Mouse (Mus musculus) cortical plate, adult 2 months (tissue): ENCODE measurements around the gene Immp2l.

Experiments
- CTCF ChIP-seq: fragments of 200-500 bp; IDR thresholded peaks from 2 replicates; pipeline ENCODE4 v1.5.1; 2011; ENCODE audit warnings: mild to moderate bottlenecking, control low read depth, low read length; ENCODE audit not compliant: insufficient read depth; ENCODE audit errors: extremely low read depth
- POLR2A ChIP-seq: fragments of 200-500 bp; IDR thresholded peaks from 2 replicates; pipeline ENCODE4 v1.6.1; 2011; ENCODE audit warnings: mild to moderate bottlenecking, low read length, control low read depth; ENCODE audit not compliant: insufficient read depth; ENCODE audit errors: extremely low read depth

DNA sequence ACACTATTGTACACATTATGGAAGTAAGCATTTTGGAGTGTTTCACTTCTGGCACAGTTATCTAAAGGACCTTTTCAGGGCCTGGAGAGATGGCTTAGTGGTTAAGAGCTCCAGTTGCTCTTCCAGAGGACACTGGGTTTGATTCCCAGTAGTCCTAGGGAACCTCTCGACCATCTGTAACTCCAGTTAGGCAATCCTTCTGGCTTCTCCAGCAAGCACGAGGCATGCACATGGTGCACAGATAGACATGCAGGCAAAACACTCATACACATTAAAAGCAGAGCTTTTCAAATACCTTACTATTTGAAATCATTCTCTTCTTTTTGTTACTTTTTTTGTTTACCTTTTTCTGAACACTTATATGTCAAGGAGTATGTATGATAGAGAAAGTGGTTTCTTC, 66.9 kb downstream of the Immp2l start:
- TF ChIP-seq CTCF (no peak), POLR2A (no peak)
